Mouse (Mus musculus) adrenal gland, postnatal 36 days (tissue): ENCODE data around the gene Mogs. TPM values are rescaled to one million over a fixed set of nuclear protein-coding genes. Genes with fewer than 3 reads are reported as not detected.

Source experiments
- DNase-seq, 2 experiments: peaks; one replicate each; pipeline ENCODE4 v3.0.0; 2021; ENCODE audit warnings: mixed read lengths in 1 of 2
- total RNA-seq, 2 experiments: library from RNA; stranded (reverse); gene quantifications; 2 replicates each; pipeline ENCODE4 v1.2.3; 2021

Gene Mogs
- total RNA-seq, 2 experiments from 2014 or later: 58.3 to 77.1 TPM

DNA sequence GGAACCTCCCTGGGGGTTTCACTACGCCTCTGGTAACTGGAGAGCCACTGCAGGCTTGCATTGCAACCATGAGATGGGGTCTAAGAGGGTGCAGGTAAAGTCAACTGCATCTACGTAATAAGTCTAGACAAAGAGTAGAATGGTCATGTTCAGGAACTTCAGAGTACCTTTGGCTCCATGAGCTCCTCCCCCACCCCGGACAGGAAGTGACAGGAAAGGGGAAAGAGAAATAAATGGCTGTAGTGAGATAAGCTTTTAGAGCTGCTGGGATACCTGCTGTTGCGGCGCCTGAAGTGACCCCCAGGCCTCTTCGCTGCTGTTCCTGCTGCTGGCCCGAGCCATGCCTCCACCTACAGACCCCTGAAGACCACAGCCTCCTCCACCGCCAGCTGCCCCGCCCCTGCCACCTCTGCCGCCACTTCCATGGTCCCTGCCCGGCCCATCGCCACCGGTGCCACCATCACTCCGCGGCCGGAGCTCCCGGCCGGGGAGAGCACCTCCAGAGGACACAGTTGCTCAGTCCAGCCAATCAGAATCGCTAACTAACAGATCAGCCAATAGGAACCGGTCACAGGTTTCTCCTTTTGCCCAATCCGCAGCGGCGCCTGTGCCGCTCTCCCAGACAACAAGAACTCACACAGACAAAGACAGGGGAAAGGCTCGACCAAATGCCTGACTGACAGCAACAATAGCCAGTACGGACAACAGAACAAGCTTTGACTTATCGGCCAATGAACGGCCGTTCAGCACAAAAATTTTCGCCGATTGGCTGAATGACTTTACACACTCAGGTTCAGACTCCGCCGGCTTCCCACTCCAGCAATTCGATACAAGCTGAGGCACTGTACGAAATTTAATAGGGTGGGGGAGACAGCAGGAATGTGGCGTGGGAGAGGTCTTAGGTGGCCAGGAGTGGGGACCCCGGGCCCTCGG is 5.9 kb downstream of the Mogs start, which contains the start of gene Wbp1:
TSS of gene Wbp1 (minus strand) at position 630 of the 933 bp plus-strand sequence.
- DNase-seq: peak; percentile 94

GRCm38 (mm10) chr6:83121863-83122710 is 6.8 kb downstream of the Mogs start:
- peak in 1 of 2 experiments; percentile 12 for DNase-seq

DNA sequence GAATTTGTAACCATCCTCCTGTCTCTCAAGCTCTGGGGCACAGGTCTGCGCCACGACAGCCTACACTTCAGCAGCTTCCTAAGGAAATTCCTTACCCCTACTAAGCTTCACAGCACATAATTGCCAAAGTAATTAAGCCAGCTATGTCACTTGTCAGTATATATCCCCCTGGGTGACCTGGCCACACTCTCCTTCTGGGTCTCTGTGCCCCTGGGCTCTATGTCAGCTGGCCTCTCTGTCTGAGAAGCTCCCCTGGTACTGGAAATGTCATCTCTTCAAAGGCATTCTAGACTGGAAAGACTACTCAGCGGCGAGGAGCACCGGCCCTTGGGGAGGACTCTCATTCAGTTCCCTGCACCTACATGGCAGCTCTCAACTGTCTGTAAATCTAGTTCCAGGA is 7.7 kb downstream of the Mogs start:
- no peak for DNase-seq

GRCm38 (mm10) chr6:83124851-83125312 is 9.6 kb downstream of the Mogs start:
- DNase-seq: peak; percentile 93

GRCm38 (mm10) chr6:83125331-83125730 is 10.0 kb downstream of the Mogs start, which contains the start of gene Ino80b:
Gene Ino80b, minus strand, starts transcription at chr6:83125431.
- no peak for DNase-seq

DNA sequence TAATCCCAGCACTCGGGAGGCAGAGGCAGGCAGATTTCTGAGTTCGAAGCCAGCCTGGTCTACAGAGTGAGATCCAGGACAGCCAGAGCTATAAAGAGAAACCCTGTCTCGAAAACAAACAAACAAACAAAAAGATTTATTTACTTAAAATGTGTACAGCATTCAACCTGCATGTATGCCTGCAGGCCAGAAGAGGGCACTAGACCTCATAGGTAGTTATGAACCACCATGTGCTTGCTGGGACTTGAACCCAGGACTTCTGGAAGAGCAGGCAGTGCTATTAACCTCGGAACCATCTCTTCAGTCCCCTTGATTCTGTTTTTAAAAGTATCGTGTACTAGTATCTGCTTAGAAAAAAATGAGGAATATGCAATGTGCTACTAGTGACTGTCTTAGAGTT is 12.1 kb downstream of the Mogs start:
- no peak for DNase-seq

GRCm38 (mm10) chr6:83131469-83132034 is 16.3 kb downstream of the Mogs start:
- DNase-seq: no peak

- DNase-seq: no peak
These were observed 17.1 kb downstream of the Mogs start for GRCm38 (mm10) chr6:83132176-83132919.

DNA sequence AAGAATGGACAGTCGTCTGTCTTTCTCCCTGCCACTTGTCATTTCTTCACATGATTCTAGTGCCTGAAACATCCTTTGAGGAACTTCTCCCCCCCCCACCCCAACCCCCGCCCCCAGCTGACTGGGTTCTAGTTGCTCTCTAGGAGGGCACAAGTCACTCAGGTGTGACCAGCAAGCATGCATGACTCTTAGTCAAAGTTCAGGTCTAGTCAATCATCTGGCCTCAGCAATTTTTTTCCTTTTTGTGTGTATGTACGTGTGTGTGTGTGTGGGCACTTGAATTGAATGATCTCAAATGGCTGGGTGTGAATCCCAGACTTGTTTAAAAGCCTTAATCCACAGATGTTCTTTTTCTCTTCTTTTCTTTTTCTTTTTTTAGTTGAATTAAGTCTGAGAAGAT is 18.9 kb downstream of the Mogs start:
- no peak for DNase-seq

- no peak for DNase-seq
These were observed 19.7 kb downstream of the Mogs start, which contains the start of gene Rtkn for GRCm38 (mm10) chr6:83134951-83135513. Gene Rtkn, plus strand, starts transcription at chr6:83135463.

- peak in 1 of 2 experiments; percentile 56 for DNase-seq
These were observed 20.4 kb downstream of the Mogs start for GRCm38 (mm10) chr6:83135571-83136161.

GRCm38 (mm10) chr6:83136291-83136880 is 21.1 kb downstream of the Mogs start:
- DNase-seq: no peak

DNA sequence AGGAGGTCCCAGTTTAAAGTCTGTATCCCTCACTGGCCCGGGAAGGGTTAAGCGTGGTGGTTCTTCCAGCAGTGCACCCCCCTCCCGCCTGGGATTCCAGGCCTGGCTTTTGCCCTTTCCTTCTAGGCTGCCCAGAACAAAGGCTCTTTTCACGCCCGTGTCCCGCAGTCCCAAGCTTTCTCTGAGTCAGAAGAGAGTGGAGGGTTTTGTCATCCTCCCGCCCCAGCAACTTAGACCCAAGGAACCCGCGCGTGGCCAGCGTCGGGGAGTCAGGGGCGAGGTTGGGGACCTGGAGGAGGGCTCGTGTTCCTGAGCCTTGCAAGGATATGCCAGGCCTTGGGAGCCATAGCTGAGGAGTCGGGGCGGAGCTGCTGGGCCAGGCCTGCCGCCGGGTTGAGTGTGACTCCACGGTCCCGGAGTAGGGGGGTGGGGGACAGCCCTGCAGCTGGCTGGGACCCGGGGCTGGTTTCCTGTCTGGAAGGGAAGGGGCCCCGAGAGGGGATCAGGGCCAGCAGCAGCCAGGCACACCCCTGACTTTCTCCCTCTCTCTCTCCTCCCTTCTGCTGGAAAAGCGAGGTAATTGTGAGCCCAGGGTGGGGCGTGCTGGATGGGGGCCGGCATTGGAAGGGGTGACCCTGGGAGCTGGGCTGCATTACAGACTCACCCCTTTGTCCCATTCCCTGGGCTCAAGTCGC is 21.7 kb downstream of the Mogs start:
- DNase-seq: peak; percentile 73 to 86

- peak; percentile 93 to 97 for DNase-seq
These were observed 22.3 kb downstream of the Mogs start for GRCm38 (mm10) chr6:83137576-83137950.

DNA sequence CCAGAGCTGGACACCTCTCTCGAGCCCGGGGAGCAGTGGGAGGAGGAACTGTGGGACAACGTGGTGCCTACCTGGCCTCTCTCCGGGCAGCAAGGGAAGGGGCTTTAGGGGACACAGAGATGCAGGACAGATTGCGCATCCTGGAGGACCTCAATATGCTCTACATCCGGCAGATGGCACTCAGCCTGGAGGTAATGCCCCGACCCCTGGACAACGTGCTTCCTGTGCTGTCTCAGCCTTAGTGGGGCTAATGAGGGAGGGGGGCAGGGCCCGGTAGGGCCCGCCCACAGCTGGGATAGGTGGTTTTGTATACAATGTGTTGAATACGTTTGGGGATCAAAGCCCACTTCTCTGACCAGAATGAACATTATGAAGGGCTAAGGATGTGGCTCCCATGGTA is 22.8 kb downstream of the Mogs start:
- no peak for DNase-seq

- no peak for DNase-seq
These were observed 24.7 kb downstream of the Mogs start for GRCm38 (mm10) chr6:83140044-83140443.

DNA sequence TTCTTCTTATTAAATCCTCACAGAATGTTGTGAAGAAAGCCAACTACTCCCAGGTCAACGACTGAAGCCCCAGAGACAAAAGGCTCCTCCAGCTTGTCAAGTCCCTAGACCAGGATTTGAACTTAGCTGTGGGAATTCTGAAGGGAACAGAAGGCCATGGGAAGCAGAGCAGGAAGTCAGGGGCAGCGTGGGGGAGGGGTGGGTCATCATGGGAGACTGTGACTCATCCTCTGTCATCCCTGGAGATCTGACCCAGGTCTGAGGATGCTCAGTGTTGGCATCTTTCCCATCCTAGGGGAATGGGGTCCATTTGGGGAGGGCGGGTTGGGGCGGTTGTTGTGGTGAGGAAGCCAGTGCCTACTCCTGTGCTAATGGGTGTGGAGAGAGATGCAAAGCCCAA is 26.3 kb downstream of the Mogs start:
- DNase-seq: no peak

DNA sequence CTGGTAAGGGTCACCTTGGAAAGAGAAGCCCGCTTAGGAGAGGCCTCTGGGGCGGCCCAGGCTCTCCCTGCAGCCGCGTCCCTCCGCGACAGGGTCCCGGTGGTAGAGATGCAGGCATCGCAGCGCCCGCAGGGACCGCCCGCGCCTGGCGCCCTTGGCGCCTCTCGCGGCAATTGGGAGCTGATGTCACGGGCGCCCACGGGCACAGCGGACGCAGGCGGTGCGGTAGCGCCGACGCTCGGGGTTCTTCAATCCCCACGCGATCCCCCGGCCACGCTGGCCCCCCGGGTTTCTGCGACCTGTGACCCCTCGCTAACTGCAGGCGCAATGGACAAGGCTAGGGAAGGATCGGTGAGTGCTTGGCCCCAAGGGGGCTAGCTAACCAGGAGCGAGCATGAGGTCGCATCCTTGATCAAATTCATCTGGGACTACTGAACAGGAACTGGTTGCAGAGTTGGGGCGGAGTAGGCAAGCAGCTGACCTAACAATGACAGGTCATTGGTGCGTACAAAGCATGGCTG is 27.0 kb downstream of the Mogs start:
- peak in 1 of 2 experiments; percentile 18 for DNase-seq

- DNase-seq: no peak
These were observed 27.6 kb downstream of the Mogs start for GRCm38 (mm10) chr6:83142886-83143285.
